Mouse (Mus musculus) c-Kit-positive CD71-positive TER-119-negative erythroid progenitor cells, embryonic 14.5 days (primary cell): ENCODE results near the gene Gm20075.
"Not testable (repeated sequence)": the region's sequence is repeated elsewhere in the genome, so short reads cannot be mapped to it uniquely, and the experiment has no call there.

Experiments
- DNase-seq: peaks from one replicate; pipeline ENCODE4 v3.0.0-alpha.2; 2013; ENCODE audit warnings: low read depth

Gene Gm20075

GRCm38 (mm10) chr13:96081276-96081675 lies at the start of gene Gm20075:
Gm20075 (minus strand) TSS chr13:96081376.
- not testable (repeated sequence) for DNase-seq

DNA sequence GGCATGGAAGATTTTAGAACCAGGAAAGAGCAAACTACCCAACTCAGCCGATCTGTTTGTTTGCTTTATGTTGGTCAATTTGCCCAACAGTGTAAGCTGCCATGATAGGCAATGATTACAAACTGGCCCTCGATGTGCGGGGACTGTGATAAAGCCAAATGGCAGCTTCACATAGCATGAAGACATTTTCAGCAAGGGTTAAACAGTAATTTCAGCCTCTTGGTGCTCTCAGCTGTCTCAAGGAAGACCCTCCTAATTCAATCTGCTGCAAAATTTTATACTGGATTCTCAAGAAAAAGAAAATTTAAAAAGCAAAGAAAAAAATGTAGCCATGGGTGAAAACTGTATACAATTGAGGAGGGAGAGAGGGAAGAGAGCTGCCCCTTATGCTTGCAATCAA lies 47.9 kb upstream of the Gm20075 start:
- no peak for DNase-seq

- no peak for DNase-seq
Measured at GRCm38 (mm10) chr13:96126669-96127068, 45.5 kb upstream of the Gm20075 start.

- no peak for DNase-seq
Measured at GRCm38 (mm10) chr13:96125011-96125410, 43.8 kb upstream of the Gm20075 start.

DNA sequence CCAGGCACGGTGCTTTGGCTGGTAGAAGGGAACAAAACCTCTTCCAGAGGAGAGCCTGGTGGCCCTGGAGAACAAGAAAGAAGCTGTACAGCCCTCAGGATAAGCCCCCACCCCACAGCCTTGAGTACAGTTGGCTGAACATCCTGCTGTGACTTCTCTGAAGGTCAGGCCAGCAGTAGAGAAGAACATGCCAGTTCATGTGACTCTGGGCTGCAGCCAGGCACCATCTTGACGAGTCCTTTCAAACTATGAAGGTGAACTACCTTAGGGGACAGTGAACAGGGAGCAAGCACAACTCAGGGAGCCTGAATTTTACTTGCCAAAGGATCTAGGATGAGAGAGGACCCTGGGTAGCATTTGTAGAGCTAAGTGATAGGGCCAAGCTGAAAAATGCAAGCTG lies 31.5 kb upstream of the Gm20075 start:
- no peak for DNase-seq

- no peak for DNase-seq
Measured at GRCm38 (mm10) chr13:96110767-96111166, 29.6 kb upstream of the Gm20075 start.

- DNase-seq: no peak
Measured at GRCm38 (mm10) chr13:96106367-96106766, 25.2 kb upstream of the Gm20075 start.

DNA sequence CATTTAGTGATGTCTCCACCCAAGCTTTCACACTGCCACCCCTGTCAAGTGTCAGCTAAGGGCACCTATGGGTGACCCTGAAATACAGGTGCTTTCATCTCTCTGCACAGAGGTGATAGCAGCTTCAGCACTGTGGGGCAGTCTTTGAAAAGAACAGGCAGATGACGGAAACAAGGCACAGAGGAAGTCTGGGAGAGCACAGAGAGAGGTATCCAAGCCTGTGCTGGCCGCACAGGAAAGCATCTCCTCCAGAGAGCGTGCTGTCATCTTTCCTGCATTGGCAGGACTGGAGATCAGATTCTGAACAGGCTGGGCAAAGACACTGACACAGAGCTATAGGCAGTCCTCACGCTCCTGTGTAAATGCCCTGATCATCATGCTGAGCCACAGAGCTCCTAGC lies 9.8 kb upstream of the Gm20075 start:
- no peak for DNase-seq

GRCm38 (mm10) chr13:96085581-96086302 lies 4.6 kb upstream of the Gm20075 start:
- no peak for DNase-seq

DNA sequence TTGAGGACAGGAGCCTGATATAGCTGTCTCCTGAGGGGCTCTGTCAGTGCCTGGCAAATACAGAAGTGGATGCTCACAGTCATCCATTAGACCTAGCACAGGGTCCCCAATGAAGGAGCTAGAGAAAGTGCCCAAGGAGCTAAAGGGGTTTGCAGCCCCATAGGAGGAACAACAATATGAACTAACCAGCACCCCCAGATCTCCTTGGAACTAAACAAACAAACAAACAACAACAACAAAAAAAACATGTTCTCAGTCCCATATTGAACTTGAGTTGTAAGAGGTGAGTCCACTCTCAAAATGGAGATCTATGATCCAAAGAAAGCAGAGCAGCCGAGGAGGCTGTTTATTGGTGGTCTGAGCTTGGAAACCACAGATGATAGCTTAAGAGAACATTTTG lies 578 bp upstream of the Gm20075 start, which contains the start of gene Gm17190:
TSS of gene Gm17190 (plus strand) at position 301 of the 400 bp plus-strand sequence.
- not testable (repeated sequence) for DNase-seq

GRCm38 (mm10) chr13:96073555-96073954 lies 7.6 kb downstream of the Gm20075 start:
- no peak for DNase-seq

DNA sequence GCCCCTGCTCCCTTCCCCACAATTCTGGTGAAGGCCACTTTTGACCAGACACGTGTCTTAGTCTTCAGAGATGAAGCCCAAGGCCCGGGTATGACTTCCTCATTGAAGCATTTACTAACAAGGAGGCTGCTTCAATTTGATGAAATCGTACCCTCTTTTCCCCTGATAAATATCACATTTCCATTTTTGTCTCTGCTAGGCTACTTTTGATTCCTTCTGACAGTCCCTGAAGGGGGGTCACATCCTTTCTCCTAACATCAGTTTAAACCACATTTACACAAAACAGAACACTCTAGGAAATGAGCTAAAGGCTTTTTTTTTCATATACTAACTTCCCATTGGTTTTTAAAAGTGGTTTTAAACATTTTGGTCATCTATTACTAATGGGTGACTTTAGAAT lies 28.4 kb downstream of the Gm20075 start:
- no peak for DNase-seq

DNA sequence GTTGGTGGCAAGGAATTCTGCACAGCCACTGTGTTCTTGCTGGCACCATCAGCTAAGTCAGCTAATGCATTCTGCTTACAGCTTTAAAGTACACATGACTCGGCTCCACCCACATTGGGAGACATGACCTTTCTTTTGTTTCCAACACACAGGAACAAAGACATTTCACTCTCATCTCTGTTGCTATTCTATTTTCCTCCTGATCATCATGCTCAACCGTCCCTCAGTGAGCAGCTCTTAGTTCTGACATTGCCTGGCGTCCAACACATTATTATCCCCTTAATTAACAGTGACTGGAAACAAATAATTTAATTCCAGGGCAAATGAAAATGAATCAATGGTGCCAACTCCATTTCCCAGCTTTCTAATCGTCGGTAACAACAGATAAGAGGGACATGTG lies 35.8 kb downstream of the Gm20075 start:
- no peak for DNase-seq

GRCm38 (mm10) chr13:96040275-96041042 lies 40.7 kb downstream of the Gm20075 start:
- no peak for DNase-seq

- DNase-seq: no peak
Measured at GRCm38 (mm10) chr13:96039536-96039935, 41.6 kb downstream of the Gm20075 start.

GRCm38 (mm10) chr13:96030368-96031223 lies 50.6 kb downstream of the Gm20075 start:
- DNase-seq: peak; percentile 15
